Mouse (Mus musculus): ENCODE data around the gene Akap2. TPM values are rescaled to one million over a fixed set of nuclear protein-coding genes. Genes with fewer than 3 reads are reported as not detected.

Akap2 gene
- polyA plus RNA-seq, 1 experiment from 2014 or later: 7.9 TPM

DNA sequence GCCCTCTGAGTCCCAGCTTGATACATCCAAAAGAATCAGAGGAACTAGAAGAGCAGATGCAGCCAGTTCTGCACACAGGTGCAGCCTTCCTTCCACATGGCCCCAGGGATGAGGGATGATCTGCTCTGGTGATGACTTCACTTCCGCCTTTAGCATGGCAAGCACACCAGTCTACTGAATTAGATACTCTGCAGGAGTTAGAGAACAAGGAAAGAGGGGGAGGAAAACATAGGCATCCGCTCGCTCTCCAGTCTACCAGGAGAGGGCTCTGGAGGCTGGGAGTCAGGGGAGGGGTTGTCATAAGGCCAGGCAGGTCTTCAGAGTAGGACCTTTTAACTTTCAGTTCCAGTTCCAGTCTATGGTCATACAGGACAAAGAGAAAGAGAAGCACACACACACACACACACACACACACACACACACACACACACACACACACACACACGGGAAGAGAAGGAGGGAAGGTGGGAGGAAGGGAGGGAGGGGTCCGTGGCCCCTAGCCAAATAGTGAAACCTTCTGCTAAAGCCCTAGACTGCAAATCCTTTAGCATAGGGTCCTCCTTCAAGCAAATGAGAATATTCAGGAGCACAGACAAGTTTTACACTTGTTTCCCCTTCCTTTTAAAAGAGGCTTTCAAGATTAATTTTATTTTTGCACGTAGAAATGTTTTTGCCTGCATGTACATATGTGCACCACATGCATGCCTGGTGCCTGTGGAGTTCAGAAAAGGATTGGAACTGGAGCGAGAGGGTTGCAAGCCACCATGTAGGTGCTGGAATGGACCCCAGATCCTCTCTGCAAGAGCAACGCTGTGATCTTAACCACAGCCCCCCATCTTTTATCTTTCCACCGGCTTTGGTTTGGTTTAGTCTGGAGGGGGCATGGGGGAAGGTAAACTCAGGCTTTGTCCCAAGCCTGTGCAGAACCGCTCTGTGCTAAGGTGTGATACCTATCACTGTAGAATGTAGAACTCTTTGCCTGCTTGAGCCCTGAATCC is 197.0 kb downstream of the Akap2 start:
- Histone ChIP-seq H3K9ac (no peak overlapping the region), H3K4me3 (no peak overlapping the region), H3K27me3 (peaks cover 4% of the 10 kb centered on the region; the same call in 1 of the 2 replicates), H3K27ac (no peak overlapping the region), H3K4me2 (no peak overlapping the region), H3K4me1 (peaks cover 16% of the 10 kb centered on the region; the same call in 1 of the 2 replicates), H3K9me3 (replicated peaks) (no peaks in the 10 kb centered on the region), H3K36me3 (ENCODE audit: poor library complexity, severe bottlenecking) (no peaks in the 10 kb centered on the region)
- 81% methylated on average over 10 of the region's 10 CpGs for WGBS
- ATAC-seq: no peak

DNA sequence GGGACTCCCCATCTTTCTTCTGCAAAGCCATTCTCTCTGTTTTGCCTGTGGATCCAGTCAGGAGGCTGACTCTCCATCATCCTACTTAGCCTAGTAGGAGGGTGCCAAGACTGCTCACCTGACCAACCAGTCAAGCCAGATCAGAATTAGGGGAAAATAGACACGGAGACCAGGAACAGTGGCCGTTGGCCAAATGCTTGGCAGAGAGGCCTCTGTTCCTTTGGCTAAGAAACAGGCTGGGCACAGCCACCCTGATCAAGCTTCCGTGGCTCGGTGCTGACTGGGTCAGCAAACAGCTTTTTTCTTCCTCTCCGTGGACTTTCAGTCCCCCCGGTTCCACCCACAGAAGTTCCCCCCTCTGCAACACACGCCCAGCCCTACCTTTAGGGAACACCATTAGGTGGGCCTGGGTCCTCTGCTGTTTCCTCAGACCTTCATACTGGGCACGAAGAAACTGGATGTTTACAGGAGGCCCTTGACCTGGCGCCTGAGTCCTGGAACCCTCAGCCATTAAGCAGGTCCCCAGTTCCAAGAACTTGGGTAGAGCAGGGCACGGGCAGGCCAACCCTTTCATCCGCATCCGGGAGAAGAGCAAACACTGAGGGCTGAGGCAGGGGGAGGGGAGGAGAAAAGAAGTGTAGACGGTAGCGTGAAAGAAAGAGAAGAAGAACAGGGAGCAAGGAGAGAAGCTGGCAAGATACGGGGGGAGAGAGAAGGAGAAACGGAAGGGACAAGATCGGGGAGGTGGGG is 197.9 kb downstream of the Akap2 start:
- Histone ChIP-seq H3K4me2 (no peak overlapping the region), H3K9ac (no peak overlapping the region), H3K4me1 (peaks cover 24% of the 10 kb centered on the region), H3K9me3 (replicated peaks) (no peaks in the 10 kb centered on the region), H3K4me3 (no peak overlapping the region), H3K27ac (no peak overlapping the region), H3K27me3 (peaks cover 4% of the 10 kb centered on the region; the same call in 1 of the 2 replicates), H3K36me3 (ENCODE audit: poor library complexity, severe bottlenecking) (no peaks in the 10 kb centered on the region)
- WGBS: 44% methylated on average over 17 of the region's 17 CpGs
- ATAC-seq: no peak

DNA sequence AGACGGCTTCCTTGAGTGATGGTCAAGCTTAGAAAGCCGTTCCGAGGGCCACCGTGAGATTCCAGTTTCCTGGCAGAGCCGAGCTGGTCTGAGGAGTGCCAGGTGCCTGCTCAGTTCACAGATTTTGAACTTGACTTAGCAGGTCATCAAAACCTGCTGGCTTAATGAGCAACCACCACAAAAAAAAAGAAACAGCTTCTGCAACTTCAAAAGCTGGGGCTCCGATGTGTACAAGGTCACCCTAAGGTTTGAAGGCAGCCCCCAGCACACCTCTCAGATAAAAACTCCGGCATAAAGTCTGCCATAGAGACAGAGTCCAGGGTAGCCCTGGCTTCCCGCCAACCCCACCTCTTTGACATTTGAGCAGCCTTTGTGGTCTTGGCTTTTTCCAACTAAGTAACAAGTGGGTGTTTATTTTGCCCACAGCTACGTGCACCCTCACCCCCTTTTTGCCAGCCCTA is 198.8 kb downstream of the Akap2 start, which contains the start of gene D630039A03Rik:
Gene D630039A03Rik (minus strand): TSS at position 97 of the 461 bp plus-strand sequence.
- 27% methylated on average over 9 of the region's 9 CpGs for WGBS
- Histone ChIP-seq H3K27ac (no peak within 1 kb of the TSS), H3K9ac (no peak within 1 kb of the TSS), H3K4me3 (no peak within 1 kb of the TSS), H3K36me3 (ENCODE audit: poor library complexity, severe bottlenecking) (no peaks in the 10 kb centered on the region), H3K27me3 (peaks cover 4% of the 10 kb centered on the region; the same call in 1 of the 2 replicates), H3K4me1 (peaks cover 24% of the 10 kb centered on the region), H3K9me3 (replicated peaks) (no peaks in the 10 kb centered on the region), H3K4me2 (no peak within 1 kb of the TSS)
- no peak for ATAC-seq

DNA sequence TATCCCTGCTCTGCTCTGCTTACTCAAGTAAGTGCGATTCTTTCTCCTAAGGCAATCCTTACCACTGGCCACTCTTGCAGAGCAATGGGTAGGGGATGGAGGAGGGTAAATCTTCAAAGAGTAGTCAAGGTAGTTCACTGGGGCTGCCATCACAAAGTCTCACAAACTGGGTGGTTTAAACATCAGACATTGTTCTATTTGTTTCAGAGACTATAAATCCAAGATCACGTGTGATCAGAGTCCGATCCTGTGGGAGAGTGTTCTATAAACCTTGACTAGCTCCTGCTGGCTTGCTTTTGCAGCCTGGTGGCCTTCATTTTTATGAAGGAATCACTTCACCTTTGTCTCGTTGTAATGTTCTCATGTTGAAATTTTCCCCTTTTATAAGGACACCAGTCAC is 199.3 kb downstream of the Akap2 start:
- 78% methylated on average over 4 of the region's 4 CpGs for WGBS
- Histone ChIP-seq H3K9me3 (replicated peaks) (no peaks in the 10 kb centered on the region), H3K4me2 (no peak overlapping the region), H3K9ac (no peak overlapping the region), H3K27me3 (peaks cover 4% of the 10 kb centered on the region; the same call in 1 of the 2 replicates), H3K27ac (no peak overlapping the region), H3K4me3 (no peak overlapping the region), H3K36me3 (ENCODE audit: poor library complexity, severe bottlenecking) (no peaks in the 10 kb centered on the region), H3K4me1 (peaks cover 24% of the 10 kb centered on the region)
- ATAC-seq: no peak

DNA sequence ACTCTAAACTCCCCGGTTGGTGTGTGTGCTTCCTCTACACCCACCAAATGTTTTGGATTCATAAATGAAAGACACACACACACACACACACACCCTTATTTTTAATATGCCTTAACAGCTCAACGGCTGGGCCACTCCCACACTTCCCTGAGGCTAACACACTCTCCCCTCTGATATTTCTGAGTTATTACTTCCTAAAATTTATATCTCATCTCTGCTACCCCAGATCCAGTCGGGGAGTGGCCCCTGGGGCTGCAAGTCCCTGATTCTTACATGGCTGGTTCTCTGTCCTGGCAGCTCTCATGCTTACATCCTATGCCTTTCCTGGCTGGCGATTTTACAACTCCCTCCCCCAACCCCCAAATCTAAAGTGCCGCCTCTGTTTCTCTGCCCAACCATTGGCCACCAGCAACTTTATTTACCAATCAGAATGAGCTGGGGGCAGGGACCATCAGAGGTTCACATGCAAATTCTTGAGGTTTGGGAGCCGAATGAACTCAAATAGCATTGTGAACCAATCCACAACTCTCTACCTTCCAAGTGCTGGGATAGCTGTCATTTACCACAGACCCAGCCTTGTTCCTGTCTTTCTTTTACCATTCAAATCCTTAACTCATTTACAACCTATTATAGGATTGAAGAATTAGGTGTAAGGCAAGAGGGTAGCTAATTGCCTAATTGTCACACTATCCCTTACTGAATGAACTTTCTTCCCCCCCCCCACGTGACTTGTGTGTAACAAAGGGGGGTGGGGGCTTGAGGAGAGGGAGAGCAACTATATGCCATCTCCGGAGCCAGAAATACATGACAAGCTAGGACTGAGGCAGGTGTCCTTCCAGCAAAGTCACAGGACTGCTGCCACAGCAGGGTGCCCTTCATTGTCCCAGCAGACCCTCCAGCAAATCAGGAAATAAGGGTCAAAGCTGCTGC is 202.3 kb downstream of the Akap2 start:
- peak; percentile 57; the same call in 1 of the 2 replicates for ATAC-seq
- no peak overlapping the region for H3K9ac ChIP-seq
- no peak overlapping the region for H3K4me2 ChIP-seq
- H3K27me3 ChIP-seq: peaks cover 4% of the 10 kb centered on the region; the same call in 1 of the 2 replicates
- no peaks in the 10 kb centered on the region for H3K36me3 ChIP-seq (ENCODE audit: poor library complexity, severe bottlenecking)
- H3K9me3 ChIP-seq (replicated peaks): no peaks in the 10 kb centered on the region
- peaks cover 24% of the 10 kb centered on the region for H3K4me1 ChIP-seq
- WGBS: 9% methylated on average over 8 of the region's 8 CpGs
- H3K27ac ChIP-seq: no peak overlapping the region
- H3K4me3 ChIP-seq: no peak overlapping the region

DNA sequence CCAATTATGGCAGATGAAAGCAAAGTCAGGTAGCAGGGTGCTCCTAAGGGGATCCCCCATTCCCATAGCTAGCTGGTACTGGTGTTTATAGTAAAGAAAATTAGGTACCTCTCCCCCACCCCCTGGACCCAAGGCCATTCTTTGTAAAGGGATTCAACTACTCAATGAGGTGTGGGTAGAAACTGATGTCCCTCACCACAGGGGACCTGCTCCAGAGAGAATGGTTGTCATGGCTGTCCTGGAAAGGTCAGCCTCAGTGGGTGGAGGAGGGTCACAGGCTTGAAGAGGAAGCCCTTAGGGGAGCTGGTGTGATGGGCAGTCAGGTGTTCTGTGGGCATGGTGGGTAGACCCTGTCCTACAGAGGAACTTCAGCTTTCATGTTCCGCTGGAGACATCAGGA is 203.1 kb downstream of the Akap2 start:
- ATAC-seq: no peak
- H3K27ac ChIP-seq: no peak overlapping the region
- H3K27me3 ChIP-seq: peaks cover 4% of the 10 kb centered on the region; the same call in 1 of the 2 replicates
- H3K9ac ChIP-seq: no peak overlapping the region
- WGBS: 69% methylated on average over 1 of the region's 1 CpGs
- H3K9me3 ChIP-seq (replicated peaks): no peaks in the 10 kb centered on the region
- no peaks in the 10 kb centered on the region for H3K36me3 ChIP-seq (ENCODE audit: poor library complexity, severe bottlenecking)
- peaks cover 24% of the 10 kb centered on the region for H3K4me1 ChIP-seq
- no peak overlapping the region for H3K4me3 ChIP-seq
- no peak overlapping the region for H3K4me2 ChIP-seq

DNA sequence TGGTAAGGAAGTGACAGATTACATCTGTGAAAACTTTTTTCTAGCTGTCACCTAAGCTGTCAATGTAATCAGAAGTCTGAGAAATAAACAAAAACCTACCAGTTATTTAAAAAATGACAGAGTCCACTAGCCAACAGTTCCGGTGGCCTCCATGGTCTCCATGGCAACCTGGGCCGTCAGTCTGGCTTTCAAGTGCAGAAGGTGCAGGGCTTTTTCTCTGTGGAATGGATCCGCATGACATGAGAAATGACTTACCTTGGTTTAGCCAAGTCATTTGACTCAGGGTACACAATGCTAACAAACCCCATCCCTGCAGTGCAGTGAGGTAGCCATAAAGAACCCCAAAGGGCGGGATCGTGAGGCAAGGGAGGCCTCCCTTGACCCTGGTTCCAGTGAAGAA is 204.7 kb downstream of the Akap2 start:
- Histone ChIP-seq H3K9me3 (replicated peaks) (no peaks in the 10 kb centered on the region), H3K4me1 (peaks cover 12% of the 10 kb centered on the region), H3K4me3 (no peak overlapping the region), H3K4me2 (no peak overlapping the region), H3K36me3 (ENCODE audit: poor library complexity, severe bottlenecking) (no peaks in the 10 kb centered on the region), H3K9ac (no peak overlapping the region), H3K27me3 (no peaks in the 10 kb centered on the region), H3K27ac (no peak overlapping the region)
- no peak for ATAC-seq
- 47% methylated on average over 5 of the region's 5 CpGs for WGBS

DNA sequence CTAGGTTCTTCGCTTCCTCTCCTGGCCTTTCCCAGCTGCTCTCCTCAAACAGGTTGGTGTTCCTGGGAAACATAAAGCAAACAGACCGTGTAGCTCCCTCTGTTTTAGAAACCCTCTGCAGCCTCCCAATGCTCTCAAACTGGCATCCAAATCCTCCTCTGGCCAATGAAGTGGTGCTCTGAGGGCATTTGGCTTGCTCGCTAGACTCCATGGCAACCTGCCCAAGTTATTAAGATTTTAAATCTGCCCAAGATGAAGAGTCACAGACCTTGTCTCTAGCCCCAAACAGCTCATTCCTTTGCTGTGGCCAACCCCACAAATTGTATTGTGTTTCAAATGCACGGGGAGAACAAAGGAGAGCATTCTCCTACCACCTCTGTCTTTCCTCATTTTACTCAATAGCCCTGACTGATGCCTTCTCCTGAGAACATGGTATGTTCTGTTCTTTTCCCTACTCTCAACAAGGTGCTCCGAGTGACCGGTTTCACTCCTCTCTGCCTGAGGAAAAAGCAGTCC is 207.2 kb downstream of the Akap2 start:
- Histone ChIP-seq H3K9me3 (replicated peaks) (no peaks in the 10 kb centered on the region), H3K4me2 (no peak overlapping the region), H3K4me3 (no peak overlapping the region), H3K4me1 (peaks cover 7% of the 10 kb centered on the region), H3K27ac (no peak overlapping the region), H3K36me3 (ENCODE audit: poor library complexity, severe bottlenecking) (no peaks in the 10 kb centered on the region), H3K27me3 (no peaks in the 10 kb centered on the region), H3K9ac (no peak overlapping the region)
- no peak for ATAC-seq
- 78% methylated on average over 6 of the region's 6 CpGs for WGBS

DNA sequence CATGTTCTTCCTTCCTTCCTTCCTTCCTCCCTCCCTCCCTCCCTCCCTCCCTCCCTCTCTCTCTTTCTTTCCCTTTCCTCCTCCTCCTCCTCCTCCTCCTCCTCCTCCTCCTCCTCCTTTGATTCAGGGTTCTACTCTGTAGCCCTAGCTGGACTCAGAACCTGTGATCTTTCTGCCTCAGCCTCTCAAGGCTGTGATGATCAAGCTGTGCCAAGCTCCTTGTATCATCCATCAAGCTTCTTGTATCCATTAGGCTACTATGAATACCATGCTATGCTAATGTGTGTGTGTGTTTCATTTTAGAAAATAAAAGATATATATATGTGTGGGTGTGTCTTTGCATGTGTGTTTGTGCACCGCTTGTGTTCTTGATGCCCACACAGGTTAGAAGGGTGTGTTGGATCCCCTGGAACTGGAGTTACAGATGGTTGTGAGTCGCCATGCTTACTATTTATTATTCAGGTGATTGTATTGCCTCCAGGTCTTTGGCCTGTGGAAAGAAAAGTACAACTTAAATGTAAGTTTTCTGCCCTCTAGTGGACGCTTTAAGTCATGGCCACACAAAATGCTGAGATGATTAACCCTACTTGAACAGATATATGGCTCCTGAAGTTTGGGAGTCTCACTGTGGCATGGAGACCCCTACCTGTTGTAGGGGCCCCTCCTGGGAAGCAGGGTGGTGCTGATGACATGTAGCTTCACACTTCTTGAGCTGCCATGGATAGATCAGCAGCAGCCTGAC is 210.2 kb downstream of the Akap2 start:
- H3K4me2 ChIP-seq: no peak overlapping the region
- H3K4me1 ChIP-seq: no peaks in the 10 kb centered on the region
- H3K9ac ChIP-seq: no peak overlapping the region
- no peaks in the 10 kb centered on the region for H3K27me3 ChIP-seq
- 27% methylated on average over 3 of the region's 3 CpGs for WGBS
- no peaks in the 10 kb centered on the region for H3K36me3 ChIP-seq (ENCODE audit: poor library complexity, severe bottlenecking)
- H3K4me3 ChIP-seq: no peak overlapping the region
- peak; percentile 63; the same call in 1 of the 2 replicates for ATAC-seq
- no peak overlapping the region for H3K27ac ChIP-seq
- H3K9me3 ChIP-seq (replicated peaks): no peaks in the 10 kb centered on the region; the same call in none of the 2 replicates

DNA sequence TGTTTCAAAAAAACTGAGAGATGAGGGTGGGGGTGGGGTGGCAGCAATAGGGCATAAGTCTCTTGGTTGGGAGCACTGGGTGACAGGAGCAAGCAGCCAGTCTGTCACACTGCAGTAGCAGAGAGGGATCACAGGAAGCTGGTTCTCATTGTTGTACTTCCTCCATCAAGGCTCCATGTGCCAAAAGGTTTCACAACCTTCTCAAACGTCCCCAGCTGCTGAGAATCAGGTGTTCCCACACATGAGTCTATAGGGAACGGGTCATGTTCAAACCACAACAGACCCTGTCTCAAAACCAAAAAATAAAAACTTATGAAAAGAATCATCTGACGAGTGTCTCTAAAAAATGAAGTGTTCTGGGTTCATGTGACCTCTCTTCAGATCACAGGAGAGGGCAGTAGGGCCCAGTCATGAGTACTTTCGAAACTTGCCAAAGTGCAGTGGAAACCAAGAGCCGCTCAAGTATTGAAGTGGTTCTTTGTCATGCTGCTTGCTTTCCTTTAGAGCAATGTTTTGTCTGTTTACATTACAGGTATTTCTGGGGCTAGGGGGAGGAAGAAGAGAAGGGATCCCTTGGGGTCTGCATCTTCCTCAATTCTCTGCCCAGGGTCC is 213.2 kb downstream of the Akap2 start:
- H3K27me3 ChIP-seq: no peaks in the 10 kb centered on the region
- H3K9ac ChIP-seq: no peak overlapping the region
- no peak for ATAC-seq
- H3K27ac ChIP-seq: no peak overlapping the region
- H3K4me1 ChIP-seq: no peaks in the 10 kb centered on the region
- WGBS: 79% methylated on average over 5 of the region's 5 CpGs
- no peak overlapping the region for H3K4me2 ChIP-seq
- no peak overlapping the region for H3K4me3 ChIP-seq
- no peaks in the 10 kb centered on the region; the same call in none of the 2 replicates for H3K9me3 ChIP-seq (replicated peaks)
- no peaks in the 10 kb centered on the region for H3K36me3 ChIP-seq (ENCODE audit: poor library complexity, severe bottlenecking)
